ENCODE assay signal across 9 mouse cellular contexts in the genomic region with DNA sequence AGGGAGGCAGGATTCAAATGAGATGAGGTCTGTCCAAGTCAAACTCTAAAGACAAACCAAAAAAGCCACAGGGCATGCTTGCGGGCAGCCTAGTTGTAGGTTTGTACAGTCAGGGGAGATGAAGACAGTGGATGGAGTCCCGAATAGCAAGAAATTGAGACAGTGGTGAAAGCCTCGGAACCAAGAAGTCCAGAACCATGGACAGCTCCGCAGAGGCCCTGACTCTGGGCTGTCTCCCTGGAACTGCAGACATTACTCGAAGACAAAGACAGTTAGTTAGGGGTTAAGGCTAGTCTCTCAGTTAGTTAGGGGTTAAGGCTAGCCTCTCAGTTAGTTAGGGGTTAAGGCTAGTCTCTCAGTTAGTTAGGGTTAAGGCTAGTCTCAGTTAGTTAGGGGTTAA. TPM values are rescaled to one million over a fixed set of nuclear protein-coding genes. Genes with fewer than 3 reads are reported as not detected.
DNase-seq lines count a peak whose midpoint lies in the region; ATAC-seq and TF ChIP-seq lines count a peak whose summit lies in the region.
"Had no signal": no experiment of that assay in that cellular context is flagged by ENCODE, and none has a peak within 500 bp of the region (broad histone marks: within the 10 kb centered on the region; RNA-seq: fewer than 3 reads in every experiment).

No protein-coding gene starts in this region.

- no peak overlapping the region for H3K4me3 ChIP-seq in kidney, embryonic 15.5 days (replicated peaks)
- H3K4me3 ChIP-seq in ES-E14 (ENCODE audit: insufficient read depth in 1 of 2, low read depth in 1 of 2, low read length in 2 of 2, poor library complexity in 1 of 2, severe bottlenecking in 1 of 2): no peak overlapping the region
- no peak overlapping the region for H3K4me3 ChIP-seq in limb, embryonic 10.5 days
- H3K4me3 ChIP-seq: megakaryocyte, embryonic 14.5 days had no signal

- H3K9me3 ChIP-seq in kidney, embryonic 15.5 days (replicated peaks): no peaks in the 10 kb centered on the region
- H3K9me3 ChIP-seq in ES-E14 (ENCODE audit: control insufficient read depth, insufficient read depth, low read depth, low read length): no peaks in the 10 kb centered on the region
- H3K9me3 ChIP-seq in limb, embryonic 10.5 days (replicated peaks): no peaks in the 10 kb centered on the region
- H3K9me3 ChIP-seq: megakaryocyte, embryonic 14.5 days had no signal

- in situ Hi-C loops in ES-E14 (cut with MboI; ENCODE audit: low sequenced_read_pairs in 2 of 2, unreplicated experiment in 2 of 2): no loop called here

- no peak overlapping the region for H3K4me2 ChIP-seq in kidney, embryonic 15.5 days

- no peak for ATAC-seq in kidney, embryonic 15.5 days (replicated peaks; ENCODE audit: low FRiP score)

- no peak overlapping the region for H3K9ac ChIP-seq in kidney, embryonic 15.5 days
- H3K9ac ChIP-seq in ES-E14 (ENCODE audit: insufficient read depth, low read depth, low read length, poor library complexity, severe bottlenecking): no peak overlapping the region

- H3K4me1 ChIP-seq in kidney, embryonic 15.5 days: no peaks in the 10 kb centered on the region
- peaks cover 0 to 6% of the 10 kb centered on the region in 2 experiments; a peak in 1 of 4 replicates for H3K4me1 ChIP-seq in ES-E14 (ENCODE audit: control insufficient read depth in 2 of 2, insufficient read depth in 2 of 2, low read length in 2 of 2, poor library complexity in 1 of 2)
- no peaks in the 10 kb centered on the region for H3K4me1 ChIP-seq in limb, embryonic 10.5 days
- H3K4me1 ChIP-seq: megakaryocyte, embryonic 14.5 days had no signal

- H3K27me3 ChIP-seq in kidney, embryonic 15.5 days: no peaks in the 10 kb centered on the region
- H3K27me3 ChIP-seq in limb, embryonic 10.5 days (ENCODE audit: low read depth, poor library complexity, severe bottlenecking): no peaks in the 10 kb centered on the region

- peak; percentile 17 for DNase-seq in kidney, postnatal 14 days
- peak; percentile 5 to 10 for DNase-seq in B cell, adult 2 months
- peak; percentile 73 for DNase-seq in ES-E14 (ENCODE audit: low read depth, low spot score)
- DNase-seq in limb, embryonic 10.5 days (ENCODE audit: low spot score): peak; percentile 70
- DNase-seq in right cerebral cortex, postnatal 14 days: no peak
- no peak for DNase-seq in left cerebral cortex, adult 18-20 months (ENCODE audit: low spot score in 2 of 2)

- 52% methylated on average over 5 of the region's 5 CpGs for WGBS in kidney, embryonic 15.5 days
- WGBS in limb, embryonic 10.5 days: 59% methylated on average over 5 of the region's 5 CpGs

- no peak overlapping the region for H3K27ac ChIP-seq in kidney, embryonic 15.5 days
- no peak overlapping the region for H3K27ac ChIP-seq in ES-E14 (ENCODE audit: insufficient read depth, low read depth, low read length, poor library complexity, severe bottlenecking)
- no peak overlapping the region for H3K27ac ChIP-seq in limb, embryonic 10.5 days

- H3K36me3 ChIP-seq in kidney, embryonic 15.5 days: peaks cover 15% of the 10 kb centered on the region
- peaks cover 7% of the 10 kb centered on the region for H3K36me3 ChIP-seq in ES-E14 (ENCODE audit: control insufficient read depth, insufficient read depth, low read length, poor library complexity, severe bottlenecking)
- H3K36me3 ChIP-seq in limb, embryonic 10.5 days: peaks cover 37% of the 10 kb centered on the region

TF ChIP-seq in ES-E14, 5 proteins besides CTCF, POLR2A, EP300 and RAD21:
- TF ChIP-seq HCFC1 (IDR thresholded peaks at IDR 0.05; ENCODE audit: borderline replicate concordance, insufficient read depth, low read length): no peak
- TF ChIP-seq ZNF384 (IDR thresholded peaks at IDR 0.05; ENCODE audit: low read depth, low read length): no peak
- no peak for TF ChIP-seq ZC3H11A (IDR thresholded peaks at IDR 0.05; ENCODE audit: borderline replicate concordance, low read depth, low read length)
- no peak for TF ChIP-seq MAFK (IDR thresholded peaks at IDR 0.05; ENCODE audit: insufficient read depth, low read depth, low read length)
- no peak for TF ChIP-seq CHD2 (IDR thresholded peaks at IDR 0.05; ENCODE audit: low read depth, low read length)

RNA-seq across cellular contexts. Expression of a gene that starts 13.0 kb away (rescaled TPM):
- 36.4 and 36.6 TPM in 2 replicates for polyA plus RNA-seq in kidney, embryonic 15.5 days (2015; fragmentation: Nextera tagmentation; extraction: Ambion mirVana)
- total RNA-seq in ES-E14 (2012; rRNA removed): 29.8 and 57.1 TPM in 2 replicates
- 74.7 and 92.6 TPM in 2 replicates for polyA plus RNA-seq in limb, embryonic 10.5 days (2016; fragmentation: Nextera tagmentation; extraction: Ambion mirVana)
- total RNA-seq in left cerebral cortex, adult 18-20 months (2021): 10 to 100 TPM; 15.5 to 16.4 TPM

RNA-seq across cellular contexts. Expression of a gene that starts 23.6 kb away (rescaled TPM):
- polyA plus RNA-seq in kidney, embryonic 15.5 days (2015; fragmentation: Nextera tagmentation; extraction: Ambion mirVana): 0.30 TPM in 1 of 2 replicates, not detected in the other
- 0.45 and 1.1 TPM in 2 replicates for total RNA-seq in ES-E14 (2012; rRNA removed)
- not detected in 2 replicates for polyA plus RNA-seq in limb, embryonic 10.5 days (2016; fragmentation: Nextera tagmentation; extraction: Ambion mirVana)
- total RNA-seq in left cerebral cortex, adult 18-20 months (2021): not detected
- total RNA-seq: gastrocnemius, adult 18-20 months had no signal

RNA-seq across cellular contexts. Expression of a gene that starts 31.8 kb away (rescaled TPM):
- 20.8 and 26.9 TPM in 2 replicates for polyA plus RNA-seq in kidney, embryonic 15.5 days (2015; fragmentation: Nextera tagmentation; extraction: Ambion mirVana)
- 3.7 and 6.7 TPM in 2 replicates for total RNA-seq in ES-E14 (2012; rRNA removed)
- 11.4 and 12.8 TPM in 2 replicates for polyA plus RNA-seq in limb, embryonic 10.5 days (2016; fragmentation: Nextera tagmentation; extraction: Ambion mirVana)
- 1 to 10 TPM; 4.1 to 4.3 TPM for total RNA-seq in left cerebral cortex, adult 18-20 months (2021)

RNA-seq across cellular contexts. Expression of a gene that starts 47.7 kb away (rescaled TPM):
- polyA plus RNA-seq in kidney, embryonic 15.5 days (2015; fragmentation: Nextera tagmentation; extraction: Ambion mirVana): 25.6 and 25.9 TPM in 2 replicates
- 4.2 and 5.4 TPM in 2 replicates for total RNA-seq in ES-E14 (2012; rRNA removed)
- polyA plus RNA-seq in limb, embryonic 10.5 days (2016; fragmentation: Nextera tagmentation; extraction: Ambion mirVana): 7.6 and 9.2 TPM in 2 replicates
- 1 to 10 TPM; 6.5 to 7.9 TPM for total RNA-seq in left cerebral cortex, adult 18-20 months (2021)

RNA-seq across cellular contexts. Expression of a gene that starts 49.5 kb away (rescaled TPM):
- 111 and 121 TPM in 2 replicates for polyA plus RNA-seq in kidney, embryonic 15.5 days (2015; fragmentation: Nextera tagmentation; extraction: Ambion mirVana)
- total RNA-seq in ES-E14 (2012; rRNA removed): 54.9 and 58.2 TPM in 2 replicates
- 71.6 and 78.2 TPM in 2 replicates for polyA plus RNA-seq in limb, embryonic 10.5 days (2016; fragmentation: Nextera tagmentation; extraction: Ambion mirVana)
- total RNA-seq in left cerebral cortex, adult 18-20 months (2021): 10 to 100 TPM; 63.9 to 70.5 TPM

Comparison
In these comparisons a context has a peak if more than half of its experiments do, and no peak if none do; other contexts are left out.
1. DNase-seq: peak in kidney, postnatal 14 days (single experiment), B cell, adult 2 months (2 of 2), ES-E14 (single experiment) and limb, embryonic 10.5 days (single experiment); none in right cerebral cortex, postnatal 14 days (single experiment) and left cerebral cortex, adult 18-20 months (0 of 2).